Mouse (Mus musculus) fibroblast of lung, adult 2 months (primary cell): ENCODE results near the gene Brinp3.

ENCODE experiments used
- DNase-seq: peaks from one replicate; pipeline ENCODE4 v3.0.0-alpha.2; 2011; ENCODE audit warnings: low read depth

The Brinp3 gene

DNA sequence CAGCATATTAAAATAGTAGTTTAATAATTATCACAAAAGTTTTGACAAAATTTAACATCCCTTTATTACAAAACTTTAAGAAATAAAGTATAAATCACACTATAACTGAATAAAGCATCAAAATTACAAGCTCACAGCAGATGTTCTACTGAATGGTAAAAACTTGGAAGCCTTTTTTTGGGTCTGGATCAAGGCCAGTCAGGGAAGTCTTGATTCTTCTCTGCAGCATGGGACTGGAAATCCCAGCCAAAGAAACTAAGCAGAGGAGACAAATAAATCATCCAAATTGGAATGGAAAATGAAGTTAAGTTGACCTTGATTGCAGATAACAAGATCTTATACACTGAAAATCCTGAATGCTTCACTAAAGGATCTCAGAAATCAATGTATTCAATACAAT lies 298.3 kb downstream of the Brinp3 start:
- DNase-seq: no peak

DNA sequence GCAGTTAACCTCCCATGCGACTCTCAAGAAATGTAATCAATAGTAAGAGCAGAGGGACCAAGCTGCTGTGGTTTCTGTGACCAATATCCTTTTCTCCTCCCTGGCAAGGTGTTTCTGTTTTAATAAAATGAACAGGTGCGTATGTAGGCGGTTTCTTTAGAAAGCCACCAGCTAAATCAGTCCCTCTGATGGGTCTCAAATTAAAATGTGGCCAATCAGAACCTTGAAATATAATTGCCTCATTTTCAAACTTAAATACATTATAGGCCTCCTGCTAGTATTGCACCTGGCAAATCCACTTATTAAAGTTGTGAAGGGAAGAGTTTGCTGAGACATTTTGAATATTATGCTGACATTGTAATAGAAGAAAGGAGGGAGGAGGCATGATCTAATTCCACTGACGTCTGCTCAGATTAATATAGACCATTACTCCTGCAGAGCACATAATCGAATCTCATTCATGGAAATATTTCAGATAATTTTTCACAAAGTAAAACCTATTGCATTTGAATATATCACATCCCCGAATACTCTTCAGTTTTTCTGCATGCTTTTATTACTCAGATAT lies 305.5 kb downstream of the Brinp3 start:
- DNase-seq: no peak

DNA sequence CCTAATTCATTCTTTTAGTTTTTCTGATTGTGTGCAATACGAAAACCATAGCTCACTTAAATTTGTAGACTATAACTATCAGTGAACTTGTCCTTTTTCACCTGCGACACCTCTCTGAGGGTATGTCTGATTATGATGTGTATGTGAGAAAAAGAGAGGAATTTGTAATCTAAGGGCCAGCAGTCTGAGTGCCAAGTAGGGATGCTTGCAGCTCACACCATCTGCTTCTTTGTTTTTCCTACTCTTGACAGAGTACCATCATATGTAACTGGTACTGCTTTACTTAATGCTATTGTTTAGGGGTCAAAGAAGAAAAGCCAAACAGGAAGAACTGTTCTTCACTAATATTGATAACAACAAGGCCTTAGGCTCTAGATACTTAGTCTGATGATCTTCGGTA lies 307.3 kb downstream of the Brinp3 start:
- no peak for DNase-seq

DNA sequence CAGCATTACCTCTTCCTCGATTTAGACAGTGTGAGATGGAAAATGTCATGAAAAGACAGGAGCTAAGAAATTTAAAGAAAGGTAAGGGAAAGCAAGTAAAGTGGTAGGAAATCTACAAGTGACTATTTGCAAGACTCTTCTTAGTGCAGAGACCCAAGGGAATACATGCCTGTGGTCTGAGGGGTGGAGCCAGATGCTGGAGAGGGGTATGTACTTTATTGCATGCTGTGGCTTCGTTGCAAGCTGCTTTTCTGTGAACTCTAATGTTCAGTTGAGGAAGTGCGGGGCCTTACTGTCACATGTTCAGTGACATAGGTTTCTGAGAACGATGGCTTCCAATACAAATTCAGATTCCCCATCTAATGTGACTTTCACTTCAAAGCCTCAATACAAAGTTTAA lies 313.2 kb downstream of the Brinp3 start:
- no peak for DNase-seq

DNA sequence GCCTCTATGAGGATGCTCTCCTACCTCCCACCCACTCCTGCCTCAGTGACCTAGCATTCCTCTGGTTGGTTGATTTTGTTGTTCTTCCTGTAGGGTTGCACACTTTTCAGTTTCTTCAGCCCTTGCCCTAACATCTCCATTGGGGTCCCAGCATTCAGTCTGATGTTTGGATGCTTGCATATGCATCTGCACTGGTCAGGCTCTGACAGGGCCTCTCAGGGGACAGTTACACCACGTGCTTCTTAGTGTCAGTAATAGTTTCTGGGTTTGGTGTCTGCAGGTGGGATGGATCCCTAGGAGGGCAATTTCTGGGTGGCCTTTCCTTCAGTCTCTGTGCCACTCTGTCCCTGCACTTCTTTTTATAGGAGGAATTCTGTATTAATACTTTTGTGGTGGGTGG lies 339.3 kb downstream of the Brinp3 start:
- DNase-seq: no peak

DNA sequence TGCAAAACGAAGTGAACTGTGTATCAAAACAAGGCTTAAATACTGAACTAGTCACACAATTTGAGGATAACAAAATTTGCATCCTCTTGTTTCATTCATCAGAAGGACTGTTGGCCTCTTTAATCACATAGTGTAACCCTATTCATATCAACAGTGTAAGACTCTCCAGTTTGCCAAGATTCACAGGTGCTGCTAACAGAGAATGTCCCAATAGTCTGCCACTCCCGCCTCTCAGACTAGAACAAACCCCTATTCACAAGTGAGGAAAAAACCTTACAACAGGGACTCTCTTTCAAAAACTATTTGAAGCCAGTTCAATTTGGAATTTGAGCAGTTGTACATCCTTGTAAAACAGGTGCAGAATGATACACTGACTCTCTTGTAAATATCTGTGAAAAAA lies 349.5 kb downstream of the Brinp3 start:
- DNase-seq: no peak

DNA sequence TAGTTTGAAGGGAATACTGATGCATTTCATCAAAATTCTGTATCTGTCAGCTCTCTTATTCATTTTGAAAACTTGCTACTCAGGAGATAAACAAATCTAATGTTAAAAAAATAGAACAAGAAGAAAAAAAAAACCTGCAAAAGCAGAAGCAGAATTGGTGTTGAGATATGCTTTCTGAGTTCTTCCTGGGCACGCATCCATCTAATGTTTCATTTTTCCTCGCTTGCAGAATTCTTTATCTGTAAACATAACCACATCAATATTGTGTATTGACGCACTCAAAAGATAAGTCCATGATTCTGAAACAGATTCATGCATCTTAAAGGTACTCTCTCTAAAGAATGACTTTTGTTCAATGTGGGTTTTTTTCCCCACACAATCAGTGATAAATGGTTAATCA lies 354.3 kb downstream of the Brinp3 start:
- DNase-seq: no peak

DNA sequence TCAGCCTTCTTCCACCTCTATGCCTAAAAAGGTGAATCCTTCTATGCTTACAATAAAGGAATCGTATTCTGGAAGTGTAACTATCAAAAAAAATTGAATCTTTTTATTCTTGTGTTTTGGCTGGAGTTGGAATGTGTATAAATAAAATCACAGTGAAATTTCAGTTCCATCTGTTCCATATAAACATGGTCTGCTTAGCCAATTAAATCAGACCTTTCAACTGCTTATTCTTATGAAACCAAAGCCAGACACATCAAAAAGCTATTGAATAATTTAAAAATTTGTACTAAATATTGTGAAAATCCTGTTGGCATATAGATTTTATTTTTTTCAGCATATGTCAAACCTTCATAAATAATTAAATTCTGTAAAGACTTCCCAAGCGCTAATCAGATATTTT lies 355.6 kb downstream of the Brinp3 start:
- no peak for DNase-seq

DNA sequence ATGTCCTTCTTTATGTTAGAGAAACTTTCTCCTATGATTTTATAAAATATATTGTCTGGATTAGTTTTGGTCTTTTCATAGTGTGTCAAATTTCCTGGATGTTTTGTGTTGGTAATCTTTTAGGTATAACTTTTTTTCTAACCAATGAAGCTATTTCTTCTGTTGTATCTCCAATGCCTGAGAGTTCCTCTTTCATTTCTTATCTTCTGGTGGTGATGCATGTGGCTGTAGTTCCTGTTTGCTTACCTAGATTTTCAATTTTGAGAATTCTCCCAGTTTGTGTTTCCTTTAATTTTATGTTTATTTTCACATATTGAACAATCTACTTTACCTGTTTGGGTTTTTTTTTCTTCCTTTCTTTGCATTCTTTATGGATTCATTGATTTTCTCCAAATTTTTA lies 404.1 kb downstream of the Brinp3 start:
- DNase-seq: no peak

DNA sequence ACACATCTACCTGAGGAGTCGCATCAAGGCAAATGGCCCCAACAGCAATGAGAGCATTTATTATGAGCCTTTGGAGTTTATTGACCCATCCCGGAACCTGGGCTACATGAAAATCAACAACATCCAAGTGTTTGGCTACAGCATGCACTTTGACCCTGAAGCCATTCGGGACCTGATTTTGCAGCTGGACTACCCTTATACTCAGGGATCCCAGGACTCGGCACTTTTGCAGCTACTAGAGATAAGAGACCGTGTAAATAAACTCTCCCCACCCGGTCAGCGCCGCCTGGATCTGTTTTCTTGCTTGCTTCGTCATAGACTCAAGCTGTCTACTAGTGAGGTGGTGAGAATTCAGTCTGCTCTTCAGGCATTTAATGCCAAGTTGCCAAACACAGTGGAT lies 407.1 kb downstream of the Brinp3 start:
- DNase-seq: no peak

DNA sequence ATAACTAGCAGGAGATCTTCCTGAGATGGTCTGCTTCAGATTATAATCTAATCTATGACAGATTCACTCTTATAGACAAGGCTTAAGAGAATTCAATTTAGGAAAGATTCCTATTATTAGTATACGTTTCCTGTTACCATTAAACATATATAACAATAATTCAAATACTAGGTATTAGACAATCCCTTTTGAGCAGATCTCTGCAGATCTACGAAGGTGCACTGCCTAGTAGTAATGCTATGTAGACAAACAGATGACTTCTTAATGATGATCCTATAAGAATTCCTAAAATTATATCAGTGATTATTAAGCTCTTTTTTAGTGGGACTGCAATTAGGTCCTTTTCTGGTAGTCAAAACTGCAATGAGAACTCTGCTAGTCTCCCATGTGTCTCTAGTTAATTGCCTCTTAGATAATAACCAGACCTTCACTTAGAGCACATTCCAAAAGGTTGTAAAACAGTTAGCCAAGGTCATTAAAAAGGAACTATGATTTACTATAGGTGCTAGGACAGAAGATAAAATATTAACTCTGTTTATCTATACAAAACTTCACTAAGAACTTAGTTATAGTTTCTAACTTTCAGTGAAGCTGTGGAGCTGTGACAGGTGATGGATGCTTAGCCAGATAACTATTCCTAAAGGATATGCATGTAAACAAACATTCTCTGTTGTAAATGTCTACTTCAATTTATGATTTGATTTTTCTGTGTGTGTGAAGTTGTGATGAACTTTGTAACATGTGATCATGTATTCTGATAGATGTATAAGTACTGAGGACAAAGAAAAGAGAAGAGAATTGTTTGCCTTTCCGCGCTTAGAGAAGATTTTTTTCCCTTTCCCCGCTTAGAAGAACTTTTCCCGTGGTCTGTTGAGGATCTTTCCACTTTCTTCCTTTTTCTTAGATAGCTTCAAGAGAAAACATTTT lies 445.2 kb downstream of the Brinp3 start:
- DNase-seq: no peak
